Mouse (Mus musculus): Measurements from ENCODE around the gene Arhgap31. TPM values are rescaled to one million over a fixed set of nuclear protein-coding genes. Genes with fewer than 3 reads are reported as not detected.
A peak's percentile ranks its signal among the peaks of the same experiment; 100 is the strongest.

Arhgap31 gene
- polyA plus RNA-seq, 1 experiment from 2014 or later, result 7.4 TPM

- Histone ChIP-seq H3K36me3 (ENCODE audit: control insufficient read depth, insufficient read depth, low read length) (no peaks in the 10 kb centered on the region), H3K9ac (ENCODE audit: low read depth, low read length) (no peak overlapping the region), H3K27ac (ENCODE audit: low read depth, low read length) (no peak overlapping the region), H3K27me3 (replicated peaks; ENCODE audit: control insufficient read depth, insufficient read depth, low read length) (peaks cover 3% of the 10 kb centered on the region; the same call in 1 of the 2 replicates), H3K4me3 (ENCODE audit: low read depth, low read length) (no peak overlapping the region), H3K4me2 (peak overlapping the region; percentile 23), H3K9me3 (ENCODE audit: control insufficient read depth, low read length) (no peaks in the 10 kb centered on the region), H3K4me1 (replicated peaks; ENCODE audit: control insufficient read depth, insufficient read depth, low read length) (no peaks in the 10 kb centered on the region; the same call in 1 of the 2 replicates)
- ATAC-seq (replicated peaks; ENCODE audit: low FRiP score) (no peak), DNase-seq (ENCODE audit: low spot score) (no peak)
- 28% methylated on average over 9 of the region's 9 CpGs for WGBS
These were observed 11.4 kb downstream of the Arhgap31 start for GRCm38 (mm10) chr16:38701492-38702185.

- Histone ChIP-seq H3K4me1 (replicated peaks; ENCODE audit: control insufficient read depth, insufficient read depth, low read length) (no peaks in the 10 kb centered on the region; the same call in 1 of the 2 replicates), H3K4me3 (ENCODE audit: low read depth, low read length) (no peak overlapping the region), H3K9ac (ENCODE audit: low read depth, low read length) (no peak overlapping the region), H3K36me3 (ENCODE audit: control insufficient read depth, insufficient read depth, low read length) (no peaks in the 10 kb centered on the region), H3K27ac (ENCODE audit: low read depth, low read length) (no peak overlapping the region), H3K9me3 (ENCODE audit: control insufficient read depth, low read length) (no peaks in the 10 kb centered on the region), H3K27me3 (replicated peaks; ENCODE audit: control insufficient read depth, insufficient read depth, low read length) (peaks cover 3% of the 10 kb centered on the region; the same call in 1 of the 2 replicates), H3K4me2 (no peak overlapping the region)
- ATAC-seq (replicated peaks; ENCODE audit: low FRiP score) (no peak), DNase-seq (ENCODE audit: low spot score) (no peak)
- 72% methylated on average over 16 of the region's 16 CpGs for WGBS
These were observed 12.5 kb downstream of the Arhgap31 start for GRCm38 (mm10) chr16:38700392-38701162.

- no peak overlapping the region for H3K4me2 ChIP-seq
- H3K9ac ChIP-seq (ENCODE audit: low read depth, low read length), result no peak overlapping the region
- WGBS, result 90% methylated on average over 5 of the region's 5 CpGs
- no peak overlapping the region for H3K27ac ChIP-seq (ENCODE audit: low read depth, low read length)
- H3K4me3 ChIP-seq (ENCODE audit: low read depth, low read length), result no peak overlapping the region
- H3K4me1 ChIP-seq (replicated peaks; ENCODE audit: control insufficient read depth, insufficient read depth, low read length), result no peaks in the 10 kb centered on the region; the same call in 1 of the 2 replicates
- H3K9me3 ChIP-seq (ENCODE audit: control insufficient read depth, low read length), result no peaks in the 10 kb centered on the region
- no peak for ATAC-seq (replicated peaks; ENCODE audit: low FRiP score)
- H3K36me3 ChIP-seq (ENCODE audit: control insufficient read depth, insufficient read depth, low read length), result no peaks in the 10 kb centered on the region
- no peak for DNase-seq (ENCODE audit: low spot score)
- no peaks in the 10 kb centered on the region for H3K27me3 ChIP-seq (replicated peaks; ENCODE audit: control insufficient read depth, insufficient read depth, low read length)
These were observed 15.5 kb downstream of the Arhgap31 start for GRCm38 (mm10) chr16:38697611-38698010.

- Histone ChIP-seq H3K9me3 (ENCODE audit: control insufficient read depth, low read length) (no peaks in the 10 kb centered on the region), H3K4me3 (ENCODE audit: low read depth, low read length) (no peak overlapping the region), H3K27me3 (replicated peaks; ENCODE audit: control insufficient read depth, insufficient read depth, low read length) (no peaks in the 10 kb centered on the region), H3K27ac (ENCODE audit: low read depth, low read length) (no peak overlapping the region), H3K36me3 (ENCODE audit: control insufficient read depth, insufficient read depth, low read length) (no peaks in the 10 kb centered on the region), H3K9ac (ENCODE audit: low read depth, low read length) (no peak overlapping the region), H3K4me2 (no peak overlapping the region), H3K4me1 (replicated peaks; ENCODE audit: control insufficient read depth, insufficient read depth, low read length) (no peaks in the 10 kb centered on the region)
- DNase-seq (ENCODE audit: low spot score) (no peak), ATAC-seq (replicated peaks; ENCODE audit: low FRiP score) (no peak)
- 68% methylated on average over 5 of the region's 5 CpGs for WGBS
These were observed 17.5 kb downstream of the Arhgap31 start for GRCm38 (mm10) chr16:38695557-38695956.

- no peak for ATAC-seq (replicated peaks; ENCODE audit: low FRiP score)
- Histone ChIP-seq H3K27ac (ENCODE audit: low read depth, low read length) (no peak overlapping the region), H3K9me3 (ENCODE audit: control insufficient read depth, low read length) (no peaks in the 10 kb centered on the region), H3K4me2 (no peak overlapping the region), H3K36me3 (ENCODE audit: control insufficient read depth, insufficient read depth, low read length) (no peaks in the 10 kb centered on the region), H3K4me1 (replicated peaks; ENCODE audit: control insufficient read depth, insufficient read depth, low read length) (no peaks in the 10 kb centered on the region), H3K9ac (ENCODE audit: low read depth, low read length) (no peak overlapping the region), H3K4me3 (ENCODE audit: low read depth, low read length) (no peak overlapping the region), H3K27me3 (replicated peaks; ENCODE audit: control insufficient read depth, insufficient read depth, low read length) (no peaks in the 10 kb centered on the region)
- 76% methylated on average over 6 of the region's 6 CpGs for WGBS
- DNase-seq (ENCODE audit: low spot score), result no peak
These were observed 18.1 kb downstream of the Arhgap31 start for GRCm38 (mm10) chr16:38694906-38695540.

- Histone ChIP-seq H3K4me1 (replicated peaks; ENCODE audit: control insufficient read depth, insufficient read depth, low read length) (no peaks in the 10 kb centered on the region), H3K9me3 (ENCODE audit: control insufficient read depth, low read length) (no peaks in the 10 kb centered on the region), H3K27ac (ENCODE audit: low read depth, low read length) (no peak overlapping the region), H3K27me3 (replicated peaks; ENCODE audit: control insufficient read depth, insufficient read depth, low read length) (no peaks in the 10 kb centered on the region), H3K4me2 (no peak overlapping the region), H3K9ac (ENCODE audit: low read depth, low read length) (no peak overlapping the region), H3K4me3 (ENCODE audit: low read depth, low read length) (no peak overlapping the region), H3K36me3 (ENCODE audit: control insufficient read depth, insufficient read depth, low read length) (no peaks in the 10 kb centered on the region)
- 86% methylated on average over 5 of the region's 5 CpGs for WGBS
- ATAC-seq (replicated peaks; ENCODE audit: low FRiP score), result no peak
- DNase-seq (ENCODE audit: low spot score), result no peak
These were observed 22.6 kb downstream of the Arhgap31 start for GRCm38 (mm10) chr16:38690501-38690900.

GRCm38 (mm10) chr16:38689786-38690185 is 23.3 kb downstream of the Arhgap31 start:
- Histone ChIP-seq H3K27ac (ENCODE audit: low read depth, low read length) (no peak overlapping the region), H3K36me3 (ENCODE audit: control insufficient read depth, insufficient read depth, low read length) (no peaks in the 10 kb centered on the region), H3K4me3 (ENCODE audit: low read depth, low read length) (no peak overlapping the region), H3K4me2 (no peak overlapping the region), H3K9me3 (ENCODE audit: control insufficient read depth, low read length) (no peaks in the 10 kb centered on the region), H3K4me1 (replicated peaks; ENCODE audit: control insufficient read depth, insufficient read depth, low read length) (no peaks in the 10 kb centered on the region), H3K9ac (ENCODE audit: low read depth, low read length) (no peak overlapping the region), H3K27me3 (replicated peaks; ENCODE audit: control insufficient read depth, insufficient read depth, low read length) (no peaks in the 10 kb centered on the region)
- DNase-seq (ENCODE audit: low spot score) (no peak), ATAC-seq (replicated peaks; ENCODE audit: low FRiP score) (no peak)
- 89% methylated on average over 10 of the region's 10 CpGs for WGBS

GRCm38 (mm10) chr16:38688531-38689264 is 24.4 kb downstream of the Arhgap31 start:
- Histone ChIP-seq H3K27ac (ENCODE audit: low read depth, low read length) (no peak overlapping the region), H3K4me1 (replicated peaks; ENCODE audit: control insufficient read depth, insufficient read depth, low read length) (no peaks in the 10 kb centered on the region), H3K36me3 (ENCODE audit: control insufficient read depth, insufficient read depth, low read length) (no peaks in the 10 kb centered on the region), H3K4me2 (no peak overlapping the region), H3K4me3 (ENCODE audit: low read depth, low read length) (no peak overlapping the region), H3K9me3 (ENCODE audit: control insufficient read depth, low read length) (no peaks in the 10 kb centered on the region), H3K9ac (ENCODE audit: low read depth, low read length) (no peak overlapping the region), H3K27me3 (replicated peaks; ENCODE audit: control insufficient read depth, insufficient read depth, low read length) (no peaks in the 10 kb centered on the region)
- 87% methylated on average over 12 of the region's 12 CpGs for WGBS
- ATAC-seq (replicated peaks; ENCODE audit: low FRiP score) (no peak), DNase-seq (ENCODE audit: low spot score) (no peak)

Data from liver, embryonic 11.5 days (tissue).